Mouse (Mus musculus) embryonic facial prominence, embryonic 13.5 days (tissue): Measurements from ENCODE around the gene Pfdn2. TPM values are rescaled to one million over a fixed set of nuclear protein-coding genes. Genes with fewer than 3 reads are reported as not detected.
A peak's percentile ranks its signal among the peaks of the same experiment; 100 is the strongest.

ENCODE experiments used
- ATAC-seq: fragments of 200-750 bp; cut with Nextera tagmentation; 2 replicates; pipeline ENCODE4 v1.8.0; 2017; ENCODE audit warnings: low read depth; ENCODE audit not compliant: insufficient number of reproducible peaks, insufficient read depth, low FRiP score, low TSS enrichment
- H3K27ac ChIP-seq: fragments of 300-500 bp; sonication (generic); 2 replicates; pipeline ENCODE4 v1.5.1; 2015; ENCODE audit warnings: moderate library complexity, mild to moderate bottlenecking, inconsistent platforms
- H3K27me3 ChIP-seq: fragments of 300-500 bp; sonication (generic); 2 replicates; pipeline ENCODE4 v1.6.1; 2015; ENCODE audit warnings: mild to moderate bottlenecking, inconsistent platforms
- H3K36me3 ChIP-seq: fragments of 300-500 bp; sonication (generic); 2 replicates; pipeline ENCODE4 v1.6.1; 2015; ENCODE audit warnings: mild to moderate bottlenecking, inconsistent platforms
- H3K4me1 ChIP-seq: fragments of 300-500 bp; sonication (generic); 2 replicates; pipeline ENCODE4 v1.6.1; 2015; ENCODE audit warnings: inconsistent platforms
- H3K4me2 ChIP-seq: fragments of 300-500 bp; sonication (generic); 2 replicates; pipeline ENCODE4 v1.6.1; 2015; ENCODE audit warnings: moderate library complexity, mild to moderate bottlenecking, inconsistent platforms
- H3K4me3 ChIP-seq: fragments of 300-500 bp; sonication (generic); 2 replicates; pipeline ENCODE4 v1.5.1; 2015; ENCODE audit warnings: mild to moderate bottlenecking, inconsistent platforms
- H3K9ac ChIP-seq: fragments of 300-500 bp; sonication (generic); 2 replicates; pipeline ENCODE4 v1.6.1; 2015; ENCODE audit warnings: mild to moderate bottlenecking, inconsistent platforms
- H3K9me3 ChIP-seq: fragments of 300-500 bp; sonication (generic); 2 replicates; pipeline ENCODE4 v1.6.1; 2016; ENCODE audit warnings: inconsistent platforms
- WGBS: fragments of 180-500 bp; shearing (Covaris S2); methylation state at CpG from one replicate; pipeline ENCODE4 v1.1.7; 2015; ENCODE audit warnings: mixed read lengths; 5-methylcytosine and 5-hydroxymethylcytosine counted together
- polyA plus RNA-seq: library from polyadenylated mRNA; unstranded; fragments of >200 nt; fragmentation: Nextera tagmentation; extraction: Ambion mirVana; gene quantifications from 2 replicates; pipeline ENCODE4 v1.2.1, GENCODE M21; 2015

Gene Pfdn2
- polyA plus RNA-seq, 1 experiment from 2014 or later: 119 TPM

GRCm38 (mm10) chr1:171356814-171357213 is 11.3 kb downstream of the Pfdn2 start:
- no peak overlapping the region for H3K4me3 ChIP-seq
- WGBS: 88% methylated on average over 2 of the region's 2 CpGs
- no peak overlapping the region for H3K27ac ChIP-seq
- H3K9ac ChIP-seq: no peak overlapping the region
- no peak overlapping the region for H3K4me2 ChIP-seq
- no peaks in the 10 kb centered on the region for H3K9me3 ChIP-seq
- H3K36me3 ChIP-seq: peaks cover 31% of the 10 kb centered on the region
- no peak for ATAC-seq
- no peaks in the 10 kb centered on the region for H3K27me3 ChIP-seq
- H3K4me1 ChIP-seq: peaks cover 15% of the 10 kb centered on the region

GRCm38 (mm10) chr1:171358421-171358820 is 13.0 kb downstream of the Pfdn2 start:
- Histone ChIP-seq H3K4me1 (peaks cover 17% of the 10 kb centered on the region), H3K27me3 (no peaks in the 10 kb centered on the region), H3K4me2 (no peak overlapping the region), H3K9ac (no peak overlapping the region), H3K36me3 (peaks cover 31% of the 10 kb centered on the region), H3K27ac (no peak overlapping the region), H3K4me3 (no peak overlapping the region), H3K9me3 (no peaks in the 10 kb centered on the region)
- 75% methylated on average over 4 of the region's 4 CpGs for WGBS
- no peak for ATAC-seq

- Histone ChIP-seq H3K36me3 (peaks cover 31% of the 10 kb centered on the region), H3K9me3 (no peaks in the 10 kb centered on the region), H3K27me3 (no peaks in the 10 kb centered on the region), H3K27ac (peak overlapping the region; percentile 8; the same call in 1 of the 2 replicates), H3K4me1 (peaks cover 17% of the 10 kb centered on the region), H3K4me3 (peak overlapping the region; percentile 49), H3K4me2 (peak overlapping the region; percentile 81), H3K9ac (peak overlapping the region; percentile 73)
- WGBS: 8% methylated on average over 26 of the region's 26 CpGs
- no peak; the same call in 1 of the 2 replicates for ATAC-seq
Observed at GRCm38 (mm10) chr1:171360253-171360652, 14.8 kb downstream of the Pfdn2 start.

GRCm38 (mm10) chr1:171360656-171361055 is 15.2 kb downstream of the Pfdn2 start, which contains the start of gene Klhdc9:
TSS of gene Klhdc9 (minus strand) at chr1:171360798.
- Histone ChIP-seq H3K4me2 (peak within 1 kb of the TSS; percentile 81), H3K36me3 (peaks cover 31% of the 10 kb centered on the region), H3K27ac (peak within 1 kb of the TSS; percentile 55), H3K27me3 (no peaks in the 10 kb centered on the region), H3K4me3 (peak within 1 kb of the TSS; percentile 49), H3K9ac (peak within 1 kb of the TSS; percentile 73), H3K9me3 (no peaks in the 10 kb centered on the region), H3K4me1 (peaks cover 17% of the 10 kb centered on the region)
- peak; percentile 87 for ATAC-seq
- under 1% methylated on average over 21 of the region's 21 CpGs for WGBS

GRCm38 (mm10) chr1:171361106-171362103 is 15.9 kb downstream of the Pfdn2 start:
- H3K4me3 ChIP-seq: peak overlapping the region; percentile 49
- no peaks in the 10 kb centered on the region for H3K27me3 ChIP-seq
- peak overlapping the region; percentile 55 for H3K27ac ChIP-seq
- ATAC-seq: peak; percentile 49; the same call in 1 of the 2 replicates
- peaks cover 30% of the 10 kb centered on the region for H3K36me3 ChIP-seq
- H3K4me1 ChIP-seq: peaks cover 17% of the 10 kb centered on the region
- H3K9me3 ChIP-seq: no peaks in the 10 kb centered on the region
- 18% methylated on average over 16 of the region's 16 CpGs for WGBS
- peak overlapping the region; percentile 73 for H3K9ac ChIP-seq
- peak overlapping the region; percentile 81 for H3K4me2 ChIP-seq

- Histone ChIP-seq H3K9me3 (no peaks in the 10 kb centered on the region), H3K9ac (no peak overlapping the region), H3K4me2 (no peak overlapping the region), H3K4me1 (peaks cover 10% of the 10 kb centered on the region), H3K27me3 (no peaks in the 10 kb centered on the region), H3K27ac (no peak overlapping the region), H3K4me3 (no peak overlapping the region), H3K36me3 (no peaks in the 10 kb centered on the region)
- WGBS: 65% methylated on average over 7 of the region's 7 CpGs
- no peak for ATAC-seq
Observed at GRCm38 (mm10) chr1:171365934-171366333, 20.5 kb downstream of the Pfdn2 start.

GRCm38 (mm10) chr1:171369845-171370556 is 24.5 kb downstream of the Pfdn2 start, which contains the start of gene Nectin4:
TSS of gene Nectin4 (plus strand) at chr1:171370099.
- WGBS: 36% methylated on average over 20 of the region's 20 CpGs
- H3K4me3 ChIP-seq: peak within 1 kb of the TSS; percentile 29
- H3K27me3 ChIP-seq: no peaks in the 10 kb centered on the region; the same call in 1 of the 2 replicates
- H3K9me3 ChIP-seq: no peaks in the 10 kb centered on the region
- no peaks in the 10 kb centered on the region for H3K36me3 ChIP-seq
- peaks cover 23% of the 10 kb centered on the region for H3K4me1 ChIP-seq
- peak within 1 kb of the TSS; percentile 64 for H3K27ac ChIP-seq
- no peak for ATAC-seq
- peak within 1 kb of the TSS; percentile 62 for H3K9ac ChIP-seq
- peak within 1 kb of the TSS; percentile 43 for H3K4me2 ChIP-seq

GRCm38 (mm10) chr1:171372880-171373279 is 27.4 kb downstream of the Pfdn2 start:
- peak overlapping the region; percentile 43 for H3K4me2 ChIP-seq
- H3K4me1 ChIP-seq: peaks cover 29% of the 10 kb centered on the region
- H3K4me3 ChIP-seq: no peak overlapping the region; the same call in 1 of the 2 replicates
- no peak overlapping the region for H3K9ac ChIP-seq
- H3K27me3 ChIP-seq: no peaks in the 10 kb centered on the region; the same call in 1 of the 2 replicates
- no peaks in the 10 kb centered on the region for H3K36me3 ChIP-seq
- no peak for ATAC-seq
- no peaks in the 10 kb centered on the region for H3K9me3 ChIP-seq
- WGBS: 28% methylated on average over 3 of the region's 3 CpGs
- peak overlapping the region; percentile 69; the same call in 1 of the 2 replicates for H3K27ac ChIP-seq

GRCm38 (mm10) chr1:171373946-171374345 is 28.5 kb downstream of the Pfdn2 start:
- H3K9ac ChIP-seq: no peak overlapping the region
- peaks cover 29% of the 10 kb centered on the region for H3K4me1 ChIP-seq
- 7% methylated on average over 4 of the region's 4 CpGs for WGBS
- no peaks in the 10 kb centered on the region; the same call in 1 of the 2 replicates for H3K27me3 ChIP-seq
- no peaks in the 10 kb centered on the region for H3K36me3 ChIP-seq
- no peaks in the 10 kb centered on the region for H3K9me3 ChIP-seq
- peak overlapping the region; percentile 43 for H3K4me2 ChIP-seq
- H3K27ac ChIP-seq: peak overlapping the region; percentile 69
- peak overlapping the region; percentile 6; the same call in 1 of the 2 replicates for H3K4me3 ChIP-seq
- peak; percentile 17; the same call in 1 of the 2 replicates for ATAC-seq

- WGBS: 34% methylated on average over 9 of the region's 9 CpGs
- no peaks in the 10 kb centered on the region for H3K9me3 ChIP-seq
- 0 out of 2 replicates have a peak overlapping the region, but pooled peaks have one; percentile 13 for H3K27ac ChIP-seq
- H3K36me3 ChIP-seq: no peaks in the 10 kb centered on the region
- no peak for ATAC-seq
- H3K9ac ChIP-seq: no peak overlapping the region
- H3K4me3 ChIP-seq: no peak overlapping the region
- H3K4me2 ChIP-seq: 0 out of 2 replicates have a peak overlapping the region, but pooled peaks have one; percentile 1
- H3K4me1 ChIP-seq: peaks cover 39% of the 10 kb centered on the region
- H3K27me3 ChIP-seq: peaks cover 16% of the 10 kb centered on the region
Observed at GRCm38 (mm10) chr1:171375646-171376097, 30.2 kb downstream of the Pfdn2 start.

GRCm38 (mm10) chr1:171378298-171378697 is 32.8 kb downstream of the Pfdn2 start:
- Histone ChIP-seq H3K9me3 (no peaks in the 10 kb centered on the region), H3K27ac (no peak overlapping the region), H3K4me1 (peaks cover 34% of the 10 kb centered on the region), H3K9ac (no peak overlapping the region), H3K27me3 (peaks cover 24% of the 10 kb centered on the region), H3K36me3 (no peaks in the 10 kb centered on the region), H3K4me2 (no peak overlapping the region), H3K4me3 (no peak overlapping the region)
- ATAC-seq: no peak
- 87% methylated on average over 6 of the region's 6 CpGs for WGBS
